Mouse (Mus musculus) left cerebral cortex, adult 11 months (tissue): ENCODE measurements at regions not wholly inside any gene's neighbourhood (a gene's known extent, or its start where the extent isn't known, plus 50 kb on each side); places are given as distances from the start of the nearest gene placed in this dataset.

Source experiments
- DNase-seq: peaks from one replicate; pipeline ENCODE4 v3.0.0; 2022; ENCODE audit warnings: low spot score

GRCm38 (mm10) chr17:62546286-62546685 is 334.8 kb downstream of the Efna5 start:
- DNase-seq = no peak

- peak; percentile 33 for DNase-seq
Measured at GRCm38 (mm10) chr17:62545330-62545729, 335.8 kb downstream of the Efna5 start.

- DNase-seq = no peak
Measured at GRCm38 (mm10) chr17:62543056-62543975, 337.8 kb downstream of the Efna5 start.

- DNase-seq = no peak
Measured at GRCm38 (mm10) chr17:62529911-62530310, 351.2 kb downstream of the Efna5 start.

GRCm38 (mm10) chr17:62527556-62527955 is 353.6 kb downstream of the Efna5 start:
- no peak for DNase-seq

DNA sequence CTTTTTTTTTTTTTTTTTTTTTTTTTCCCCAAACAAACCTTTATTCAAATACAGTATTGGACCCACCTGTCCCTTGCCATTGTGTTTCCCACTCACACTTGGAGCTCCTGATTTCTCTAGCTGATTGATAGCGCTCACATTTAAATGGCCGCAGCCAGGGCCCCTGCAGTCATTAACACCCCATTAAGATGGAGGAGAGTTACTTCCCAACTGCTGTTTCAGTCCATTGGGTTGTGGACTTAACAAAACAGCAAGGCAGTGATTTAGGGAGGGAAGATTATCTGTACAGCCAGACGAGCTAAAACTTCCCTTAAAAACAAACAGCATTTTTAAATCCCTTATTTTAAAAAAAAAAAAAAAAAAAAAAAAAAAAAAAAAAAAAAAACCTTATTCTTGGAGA is 367.5 kb downstream of the Efna5 start:
- no peak for DNase-seq

GRCm38 (mm10) chr17:62510184-62510583 is 370.9 kb downstream of the Efna5 start:
- no peak for DNase-seq

- DNase-seq = no peak
Measured at GRCm38 (mm10) chr17:62507766-62508485, 373.2 kb downstream of the Efna5 start.

DNA sequence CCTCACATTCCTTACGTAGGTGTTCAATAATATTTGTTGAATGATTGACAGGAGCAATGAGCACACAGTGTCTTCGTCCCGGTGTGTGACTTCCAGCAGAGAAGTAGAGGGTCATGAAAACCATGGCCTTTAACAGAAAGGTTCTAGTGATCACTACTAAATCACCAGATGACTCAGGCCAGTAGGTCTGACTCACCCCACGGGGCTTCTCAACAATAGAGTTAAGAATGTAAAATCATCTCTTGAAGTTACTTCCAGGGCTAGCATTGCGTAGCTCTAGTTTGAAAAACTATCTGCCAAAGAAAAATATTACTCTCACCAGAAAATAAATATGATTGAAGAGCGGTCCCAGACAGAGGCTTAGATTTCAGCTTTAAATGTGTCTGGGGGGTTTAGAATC is 376.4 kb downstream of the Efna5 start:
- DNase-seq = no peak

DNA sequence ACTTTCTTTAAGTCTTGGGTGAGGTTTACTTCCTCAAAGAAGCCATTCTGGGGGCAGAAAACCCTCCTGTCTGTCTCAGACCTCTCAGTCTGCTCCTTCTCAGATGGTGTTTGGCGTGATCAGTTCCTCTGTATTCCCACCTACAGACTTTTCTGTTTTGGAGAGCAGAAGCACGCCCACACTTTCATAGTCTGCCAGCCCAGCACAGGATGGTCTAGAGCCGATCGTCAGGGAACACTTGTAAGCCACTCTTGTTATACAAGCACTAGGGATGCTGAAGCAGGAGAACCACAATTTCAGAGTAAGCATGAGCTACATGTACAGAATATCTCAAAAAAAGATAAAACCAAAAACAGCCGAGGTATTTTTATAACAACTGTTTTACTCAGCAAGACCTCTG is 410.4 kb downstream of the Efna5 start:
- DNase-seq = peak; percentile 33

DNA sequence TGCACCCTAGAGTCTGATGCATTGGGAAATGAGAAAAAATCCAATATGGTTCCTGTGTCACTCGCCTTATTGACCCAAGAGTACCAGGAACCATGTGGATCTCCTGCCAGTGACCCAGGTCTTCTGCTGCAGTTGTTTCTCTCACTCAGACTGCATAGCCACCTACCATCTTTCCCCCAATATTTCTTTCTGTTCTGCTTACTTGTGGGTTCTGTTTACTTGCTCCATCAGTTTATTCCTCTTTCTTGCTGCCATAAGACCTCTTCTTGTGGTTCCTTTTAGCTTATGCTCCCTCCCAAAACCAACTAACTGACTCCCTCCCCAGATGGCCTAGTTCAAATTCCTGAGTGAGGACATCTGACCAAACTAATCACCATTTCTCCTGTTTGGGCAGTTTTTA is 411.8 kb downstream of the Efna5 start:
- DNase-seq = no peak

DNA sequence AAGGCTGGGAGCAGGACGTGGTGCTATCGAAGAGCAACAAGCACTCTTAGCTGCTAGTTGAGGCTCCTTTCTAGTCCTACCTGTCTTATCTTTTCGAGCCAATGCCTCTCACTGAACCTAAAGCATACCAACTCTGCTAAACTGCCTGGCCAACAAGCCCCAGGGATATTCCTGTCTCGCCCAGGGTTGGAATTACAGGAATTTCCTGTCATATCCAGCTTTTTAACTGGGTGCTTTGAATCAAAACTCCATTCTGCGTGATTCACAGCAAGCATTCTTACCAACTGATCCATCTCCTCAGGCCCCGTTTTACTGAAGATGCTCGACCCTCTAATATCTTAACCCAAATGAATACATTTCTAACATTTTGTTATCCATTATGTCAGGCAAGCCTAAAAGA is 412.3 kb downstream of the Efna5 start:
- no peak for DNase-seq

DNA sequence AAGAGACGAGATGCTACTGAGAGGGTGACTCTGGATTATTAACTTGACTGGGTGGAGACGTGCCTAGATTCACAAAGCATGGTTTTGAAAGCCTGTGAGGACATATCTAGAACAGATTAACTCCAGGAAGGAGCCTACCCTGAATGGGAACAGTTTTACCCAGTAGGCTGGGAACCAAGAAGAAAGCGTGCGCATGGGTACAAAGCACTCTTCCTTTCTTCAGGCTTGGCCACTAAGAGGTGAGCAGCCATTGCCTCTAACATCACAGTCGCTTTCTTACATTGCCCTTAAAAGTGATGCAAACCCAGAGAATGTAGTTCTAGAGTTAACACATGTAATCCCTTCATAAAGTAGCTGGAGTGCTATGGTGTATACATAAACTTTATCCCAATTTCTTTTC is 414.0 kb downstream of the Efna5 start:
- no peak for DNase-seq

DNA sequence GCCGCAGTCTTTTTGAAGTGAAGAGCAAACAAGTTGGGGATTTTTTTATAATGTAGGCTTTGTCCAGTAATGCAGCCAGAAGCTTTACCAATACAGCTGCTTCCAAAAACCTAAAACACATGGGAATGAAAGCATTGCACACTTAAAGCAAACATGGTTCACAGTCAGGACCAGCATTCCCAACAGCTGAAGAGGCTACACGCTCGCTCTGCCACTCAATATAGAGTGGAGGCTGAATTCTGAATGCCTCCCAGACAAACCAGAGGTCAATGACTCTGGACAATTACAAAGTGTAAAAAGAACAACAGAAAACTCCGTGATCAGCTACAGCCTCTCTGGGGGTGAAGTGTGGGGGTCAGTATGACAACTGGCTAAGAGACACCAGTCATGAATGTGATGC is 416.1 kb downstream of the Efna5 start:
- no peak for DNase-seq

GRCm38 (mm10) chr17:62464228-62464627 is 416.9 kb downstream of the Efna5 start:
- DNase-seq = no peak

- DNase-seq = no peak
Measured at GRCm38 (mm10) chr17:62461304-62462245, 419.5 kb downstream of the Efna5 start.

DNA sequence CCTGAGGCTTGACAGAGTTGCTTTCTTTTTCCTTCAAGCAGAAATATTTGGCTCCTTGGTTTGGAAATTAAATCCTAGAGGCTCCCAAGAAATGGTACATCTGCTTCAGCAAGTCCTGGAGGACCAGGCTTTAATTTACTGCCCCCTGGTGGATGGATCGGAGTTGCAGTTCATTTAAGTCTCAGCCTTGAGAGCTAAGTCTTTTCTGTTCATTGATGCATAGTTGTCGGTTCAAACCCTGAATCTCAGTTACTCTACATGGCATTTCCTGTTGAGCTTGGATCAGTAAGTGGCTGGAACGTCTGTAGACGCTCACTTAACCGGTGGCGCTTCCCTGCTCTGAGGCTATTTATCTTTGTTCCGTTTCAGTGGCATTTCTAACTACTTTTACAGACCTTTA is 422.2 kb downstream of the Efna5 start:
- DNase-seq = peak; percentile 11

DNA sequence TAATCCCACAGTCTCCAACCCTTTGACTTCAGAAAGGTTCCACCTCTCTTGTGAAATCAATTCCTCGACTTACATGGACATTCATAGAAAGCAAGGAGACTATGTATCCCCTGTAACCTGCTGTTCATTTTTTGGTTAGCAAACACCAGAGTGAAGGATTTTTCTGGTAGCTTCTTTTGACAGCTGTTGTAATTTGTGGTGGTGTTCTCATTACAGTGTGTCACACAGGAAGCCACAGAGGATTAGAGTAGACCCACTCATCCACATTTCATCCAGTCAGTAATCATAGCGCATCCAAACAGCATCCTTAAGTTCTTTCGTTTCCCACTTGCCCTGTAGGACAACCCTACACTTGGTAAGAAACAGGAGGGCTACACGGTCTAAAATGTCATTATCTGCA is 443.1 kb downstream of the Efna5 start:
- DNase-seq = no peak

- no peak for DNase-seq
Measured at GRCm38 (mm10) chr17:62436044-62436443, 445.1 kb downstream of the Efna5 start.

GRCm38 (mm10) chr17:62423476-62424385 is 457.4 kb downstream of the Efna5 start:
- no peak for DNase-seq

DNA sequence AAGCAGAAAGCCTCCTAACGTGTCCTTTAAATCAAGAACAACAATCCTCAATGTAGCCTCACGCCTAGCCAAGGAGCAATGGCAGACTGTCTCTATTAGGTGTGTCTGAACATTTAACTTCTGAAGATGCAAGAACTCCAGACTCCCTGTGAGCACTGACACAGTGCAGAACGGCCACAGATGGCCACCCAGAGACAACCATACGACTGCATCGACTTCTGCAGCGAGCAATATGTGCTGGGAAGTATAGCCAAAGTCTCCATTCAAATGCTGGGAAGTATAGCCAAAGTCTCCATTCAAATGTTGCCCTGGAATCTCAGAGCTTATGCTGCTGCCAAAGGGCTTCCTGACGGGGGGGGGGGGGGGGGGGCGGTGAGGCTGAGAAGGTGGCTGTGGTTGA is 463.5 kb downstream of the Efna5 start:
- DNase-seq = no peak
